Mouse (Mus musculus) gastrocnemius, postnatal 36 days (tissue): ENCODE measurements around the gene Cd200. TPM values are rescaled to one million over a fixed set of nuclear protein-coding genes. Genes with fewer than 3 reads are reported as not detected.
"Not testable (repeated sequence)": the region's sequence is repeated elsewhere in the genome, so short reads cannot be mapped to it uniquely, and the experiment has no call there.

Experiments used
- DNase-seq, 2 experiments: peaks; one replicate each; pipeline ENCODE4 v3.0.0; 2022
- intact Hi-C: fragments of 180-260 bp; cut with DNase I; formaldehyde crosslinking; loops from one replicate; pipeline ENCODE4 v1.15.1; 2025
- long read RNA-seq, 2 experiments: library from polyadenylated mRNA; stranded (forward); transcript quantifications; one replicate each; pipeline ENCODE4 v2.0.0; 2021
- total RNA-seq, 2 experiments: library from RNA; stranded (reverse); gene quantifications; 2 replicates each; pipeline ENCODE4 v1.2.3; 2021

Cd200 gene
- total RNA-seq, result 10 to 100 TPM; 15.9 to 21.4 TPM
- long read RNA-seq, experiment 1, transcript Cd200-210 (2 exons, 281 nt), result major isoform, 10 of 21 reads
- long read RNA-seq, experiment 1, transcript Cd200-202 (6 exons, 2,347 nt), result minor isoform, 8 of 21 reads
- long read RNA-seq, experiment 1, partial matches to known transcripts, result 2 of 21 reads
- long read RNA-seq, experiment 1, other reads (novel, unspliced or antisense), result 1 of 21 reads
- long read RNA-seq, experiment 2, transcript Cd200-210 (2 exons, 281 nt), result major isoform, 25 of 34 reads
- long read RNA-seq, experiment 2, partial matches to known transcripts, result 3 of 34 reads
- long read RNA-seq, experiment 2, other reads (novel, unspliced or antisense), result 5 of 34 reads

GRCm38 (mm10) chr16:45408425-45409063, at the start of gene Cd200:
Cd200 (minus strand) TSS chr16:45409053.
- DNase-seq, result peak; percentile 19 to 41
- intact Hi-C loops, result no loop called here

DNA sequence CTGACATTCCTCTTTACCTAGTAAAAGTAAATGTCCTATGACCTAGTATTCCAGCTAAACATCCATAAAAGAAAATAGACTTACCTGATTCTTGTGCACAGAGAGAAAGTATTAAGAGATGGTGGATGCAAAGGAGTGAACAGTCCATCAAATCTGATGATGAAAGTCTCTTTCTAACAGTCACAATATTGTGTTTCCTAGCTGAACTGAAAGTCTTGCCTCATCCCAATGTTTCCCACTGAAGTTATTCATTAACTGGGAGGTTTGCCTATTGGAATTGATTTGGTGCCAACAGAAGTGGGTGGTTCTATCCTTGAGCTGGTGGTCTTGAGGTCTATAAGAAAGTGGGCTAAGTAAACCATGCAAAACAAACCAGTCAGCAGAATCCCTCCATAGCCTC, 45.9 kb upstream of the Cd200 start:
- intact Hi-C loops, result no loop called here

GRCm38 (mm10) chr16:45437230-45437739, 28.4 kb upstream of the Cd200 start:
- DNase-seq, result no peak

More for the DNA sequence above, 45.9 kb upstream of the Cd200 start:
- no peak for DNase-seq

DNA sequence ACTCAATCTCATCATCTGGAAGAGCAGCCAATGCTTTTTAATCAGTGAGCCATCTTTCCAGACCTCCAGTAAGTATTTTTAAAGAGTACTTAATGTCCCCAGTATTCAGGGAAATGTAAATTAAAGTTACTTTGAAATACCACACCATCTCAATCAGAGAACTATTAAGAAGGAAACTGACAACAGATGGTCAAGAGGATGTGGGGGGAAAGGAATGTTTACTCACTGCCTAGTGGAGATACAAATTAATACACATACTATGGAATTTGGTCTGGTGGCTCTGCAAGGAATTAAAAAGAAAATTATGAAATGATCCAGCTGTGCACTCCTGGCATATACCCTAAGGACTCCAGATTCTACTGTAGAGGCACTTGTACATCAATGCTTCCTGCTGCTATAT, 26.7 kb upstream of the Cd200 start:
- DNase-seq, result no peak
- intact Hi-C loops, result no loop called here

More at GRCm38 (mm10) chr16:45437230-45437739, 28.4 kb upstream of the Cd200 start:
- intact Hi-C loops, result no loop called here

- DNase-seq, result no peak
- intact Hi-C loops, result no loop called here
Measured at GRCm38 (mm10) chr16:45427651-45428050, 18.8 kb upstream of the Cd200 start.

GRCm38 (mm10) chr16:45413497-45413896, 4.6 kb upstream of the Cd200 start:
- intact Hi-C loops, result loop anchor here (5.0 kb wide), 1 partner anchor 216 kb away; no protein-coding TSS in a partner anchor
- no peak for DNase-seq

DNA sequence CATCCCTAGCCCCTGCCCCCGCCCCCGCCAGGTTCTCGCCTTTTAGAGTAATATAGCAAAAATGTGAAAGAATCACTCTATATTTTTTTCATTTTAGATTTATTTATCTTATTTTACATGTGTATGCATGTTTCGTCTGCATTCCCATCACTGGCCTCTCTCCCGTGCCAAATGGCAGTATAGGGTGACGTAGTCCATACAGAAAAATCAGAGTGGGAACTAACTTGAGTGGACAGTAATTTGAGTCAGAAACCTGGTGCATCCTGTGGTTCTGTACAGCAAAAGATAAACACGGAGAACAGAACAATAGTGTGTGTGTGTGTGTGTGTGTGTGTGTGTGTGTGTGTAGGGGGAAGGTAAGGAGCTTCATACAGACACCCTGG, 202 bp upstream of the Cd200 start:
- DNase-seq, intact Hi-C loops: not testable (repeated sequence)

- intact Hi-C loops, result no loop called here
- DNase-seq, result no peak
Measured at GRCm38 (mm10) chr16:45407645-45408400, 1.0 kb downstream of the Cd200 start.

DNA sequence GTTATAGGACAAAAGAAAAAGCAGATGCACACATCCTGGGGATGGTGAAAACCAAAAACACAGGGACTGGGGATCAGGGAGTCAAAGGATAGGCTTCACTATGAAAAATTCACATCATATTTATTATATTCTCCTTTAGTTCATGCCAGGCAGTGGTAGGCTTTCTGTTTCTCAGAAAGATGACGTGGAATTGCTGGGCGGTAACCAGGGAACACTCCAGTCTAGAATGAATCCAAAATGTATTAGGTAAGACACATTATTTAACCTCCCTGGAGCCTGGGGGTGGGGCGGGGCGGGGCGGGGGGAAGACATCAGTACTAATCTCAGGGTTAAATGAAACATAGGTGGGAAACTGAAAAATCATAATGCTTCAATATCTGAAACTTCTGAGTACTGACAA, 1.8 kb downstream of the Cd200 start:
- intact Hi-C loops, result no loop called here
- no peak for DNase-seq

DNA sequence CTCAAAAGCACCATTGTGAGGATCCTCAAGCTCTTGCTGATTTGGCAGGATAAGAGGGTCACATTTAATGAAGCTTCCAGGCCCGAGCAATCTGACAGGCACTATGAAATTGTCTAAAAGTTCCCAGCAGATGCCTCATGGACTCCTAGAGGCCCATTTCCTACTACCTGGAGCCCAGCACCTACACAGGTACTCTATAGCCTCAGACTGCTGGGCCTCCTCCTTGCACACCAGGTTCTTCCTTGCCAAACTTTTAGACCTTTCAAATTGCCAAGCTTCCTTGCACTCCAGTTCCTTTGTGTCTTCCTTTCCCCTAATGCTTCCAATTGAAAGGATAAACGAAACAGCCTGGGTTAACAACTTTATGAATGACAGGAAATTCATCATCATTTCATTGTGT, 5.9 kb downstream of the Cd200 start:
- no peak for DNase-seq
- intact Hi-C loops, result no loop called here

DNA sequence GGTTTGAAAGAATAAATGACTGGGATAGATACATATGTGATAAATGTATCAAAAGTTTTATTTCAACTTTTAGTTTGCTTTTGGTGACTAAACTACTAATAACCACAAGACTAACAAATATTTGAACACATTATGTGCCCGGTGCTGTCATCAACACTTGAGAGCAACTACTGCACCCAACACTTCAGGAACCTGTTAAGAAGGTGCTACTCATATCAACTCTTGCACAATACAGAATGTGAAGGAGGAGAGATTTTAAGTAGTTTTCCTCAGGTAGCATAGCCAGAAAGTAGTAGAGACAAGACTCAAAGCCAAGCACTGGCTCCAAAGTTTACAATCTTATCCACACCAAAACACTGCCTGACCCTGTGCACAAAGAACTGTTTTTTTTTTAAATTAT, 6.8 kb downstream of the Cd200 start:
- no peak for DNase-seq
- intact Hi-C loops, result no loop called here

- no peak for DNase-seq
- intact Hi-C loops, result no loop called here
Measured at GRCm38 (mm10) chr16:45399947-45400555, 8.8 kb downstream of the Cd200 start.

DNA sequence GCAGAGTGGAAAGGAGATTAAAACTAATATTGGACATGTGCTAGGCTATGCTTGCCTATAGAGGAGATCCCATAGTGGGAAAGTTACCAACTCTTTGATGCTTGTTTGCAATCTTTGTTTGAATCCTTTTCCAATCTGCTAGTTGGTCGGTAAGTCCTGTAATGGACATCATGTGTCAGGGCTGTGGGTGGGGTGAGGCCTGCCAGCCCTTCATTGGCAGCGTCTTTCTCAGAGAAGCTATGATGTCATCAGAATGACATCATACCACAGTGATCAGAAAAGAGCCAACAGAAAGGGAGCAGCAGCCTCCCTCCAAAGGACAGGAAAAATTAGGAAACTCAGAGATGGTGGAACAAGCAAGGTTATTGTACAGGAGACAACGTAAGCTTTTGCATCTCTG, 9.4 kb downstream of the Cd200 start:
- no peak for DNase-seq
- intact Hi-C loops, result no loop called here

DNA sequence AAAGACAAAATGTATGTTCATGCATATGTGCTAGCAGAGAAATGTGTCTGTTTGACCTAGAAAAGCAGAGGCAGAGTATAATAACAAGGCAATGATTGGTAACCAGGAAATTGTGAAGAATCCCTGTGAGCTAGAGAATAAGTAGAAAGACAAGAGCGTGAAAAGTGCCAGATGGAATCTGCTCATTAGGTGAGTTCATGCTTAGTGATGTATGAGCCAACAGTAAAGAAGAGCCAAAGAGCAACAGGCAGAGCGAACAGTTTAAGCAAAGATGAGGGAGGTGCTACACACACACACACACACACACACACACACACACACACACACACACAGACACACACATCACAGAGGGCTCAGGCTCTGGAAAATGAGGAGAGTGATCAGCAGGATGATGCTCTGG, 11.4 kb downstream of the Cd200 start:
- no peak for DNase-seq
- intact Hi-C loops, result no loop called here

DNA sequence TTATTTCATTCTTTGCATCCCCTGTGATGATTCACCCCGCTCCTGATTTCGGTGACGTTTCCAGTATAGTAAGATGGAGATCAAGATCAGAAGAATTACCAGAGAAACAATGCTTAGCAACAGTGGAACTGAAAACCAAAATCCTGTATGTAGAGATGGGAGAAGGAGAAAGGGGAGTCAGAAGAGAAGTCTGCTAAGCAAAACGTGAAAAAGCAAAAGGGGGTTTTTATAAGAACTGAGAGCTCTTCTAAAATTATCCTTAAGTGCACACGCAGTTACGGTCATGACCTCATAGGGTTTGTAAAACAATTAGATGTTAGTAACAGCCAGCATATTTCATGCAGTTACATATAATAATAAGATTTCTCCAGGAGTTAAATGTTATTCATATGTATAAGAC, 16.6 kb downstream of the Cd200 start:
- DNase-seq, result no peak
- intact Hi-C loops, result no loop called here

DNA sequence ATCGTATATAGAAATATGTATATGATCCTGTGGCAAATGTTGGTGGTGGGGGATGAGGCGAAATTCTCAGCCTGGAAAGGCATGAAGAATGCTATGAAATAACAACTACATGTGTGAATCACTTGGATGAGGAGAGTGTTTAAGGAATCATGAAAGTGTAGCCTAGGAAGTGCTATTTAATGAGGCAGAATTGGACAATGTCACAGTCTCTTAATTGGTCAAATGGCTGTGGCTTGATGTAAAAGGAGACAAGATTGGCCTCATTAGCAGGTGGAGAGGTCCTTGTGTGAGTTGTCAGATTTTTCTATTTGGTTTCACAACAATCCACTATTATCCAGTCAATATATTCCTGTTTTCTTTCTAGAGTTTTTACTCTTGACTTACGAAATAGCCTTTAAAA, 17.2 kb downstream of the Cd200 start:
- intact Hi-C loops, result no loop called here
- no peak for DNase-seq

GRCm38 (mm10) chr16:45390286-45390956, 18.4 kb downstream of the Cd200 start:
- DNase-seq, result no peak
- intact Hi-C loops, result no loop called here

- intact Hi-C loops, result no loop called here
- no peak for DNase-seq
Measured at GRCm38 (mm10) chr16:45389833-45390232, 19.0 kb downstream of the Cd200 start.

DNA sequence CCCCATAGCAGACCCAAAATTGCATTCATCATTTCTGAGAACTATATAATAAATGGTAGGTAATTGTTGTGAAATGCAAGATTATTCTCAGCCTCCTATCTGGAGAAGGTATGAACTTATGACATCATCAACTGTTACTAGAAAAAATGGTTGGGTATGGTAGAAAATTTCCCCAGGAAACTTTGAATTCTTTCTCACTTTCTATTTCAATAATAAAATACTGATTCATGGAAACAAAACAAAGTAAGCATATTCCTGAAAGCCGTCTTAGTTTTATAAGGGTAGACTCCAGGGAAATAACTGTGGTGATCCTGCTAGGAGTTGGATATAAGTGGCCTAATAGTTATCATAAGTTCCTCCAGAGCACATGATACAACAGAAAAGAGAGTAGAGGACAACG, 19.8 kb downstream of the Cd200 start:
- DNase-seq, result no peak
- intact Hi-C loops, result no loop called here

GRCm38 (mm10) chr16:45381811-45382210, 27.0 kb downstream of the Cd200 start:
- no peak for DNase-seq
- intact Hi-C loops, result no loop called here
